Mouse (Mus musculus): ENCODE data around the gene Osbpl5. TPM values are rescaled to one million over a fixed set of nuclear protein-coding genes. Genes with fewer than 3 reads are reported as not detected.
A peak's percentile ranks its signal among the peaks of the same experiment; 100 is the strongest.

The Osbpl5 gene
- polyA plus RNA-seq, 1 experiment, result 75.0 TPM

DNA sequence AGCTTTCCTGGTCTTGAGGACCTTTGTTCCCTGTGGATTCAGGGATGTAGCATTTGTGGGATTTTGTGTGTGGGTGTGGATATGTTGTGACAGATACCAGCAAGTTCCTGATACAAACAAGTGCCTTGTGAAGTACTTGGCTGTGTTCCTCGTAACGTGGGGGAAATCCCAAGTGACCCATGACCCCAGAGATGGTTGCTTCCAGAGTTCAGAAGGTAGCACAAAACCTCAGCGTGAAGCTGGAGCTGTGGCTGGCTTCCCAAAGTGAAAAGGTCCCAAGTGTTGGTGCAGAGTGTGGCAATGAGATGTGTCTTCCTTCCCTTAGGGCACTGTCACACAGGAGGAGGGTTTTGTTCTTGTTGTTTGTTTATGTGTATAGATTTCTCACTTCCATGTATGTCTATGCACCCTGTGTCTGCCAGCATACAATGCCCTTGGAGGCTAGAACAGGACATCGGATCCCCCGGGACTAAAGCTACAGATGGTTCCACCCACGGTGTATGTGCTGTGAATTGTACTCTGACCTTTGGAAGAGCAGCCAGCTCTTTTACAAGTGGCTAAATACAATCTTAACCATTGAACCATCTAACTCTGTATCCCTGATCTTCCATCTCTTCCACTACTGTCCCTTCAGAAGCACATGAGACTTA lies 35.7 kb upstream of the Osbpl5 start:
- no peaks in the 10 kb centered on the region for H3K27me3 ChIP-seq (replicated peaks; ENCODE audit: control insufficient read depth, insufficient read depth, low read length)
- no peak for TF ChIP-seq POLR2A (IDR thresholded peaks at IDR 0.05; ENCODE audit: low read depth, low read length)
- TF ChIP-seq CTCF (conservative IDR thresholded peaks at IDR 0.05; ENCODE audit: insufficient read depth, insufficient read length, low read depth, low read length), result no peak

DNA sequence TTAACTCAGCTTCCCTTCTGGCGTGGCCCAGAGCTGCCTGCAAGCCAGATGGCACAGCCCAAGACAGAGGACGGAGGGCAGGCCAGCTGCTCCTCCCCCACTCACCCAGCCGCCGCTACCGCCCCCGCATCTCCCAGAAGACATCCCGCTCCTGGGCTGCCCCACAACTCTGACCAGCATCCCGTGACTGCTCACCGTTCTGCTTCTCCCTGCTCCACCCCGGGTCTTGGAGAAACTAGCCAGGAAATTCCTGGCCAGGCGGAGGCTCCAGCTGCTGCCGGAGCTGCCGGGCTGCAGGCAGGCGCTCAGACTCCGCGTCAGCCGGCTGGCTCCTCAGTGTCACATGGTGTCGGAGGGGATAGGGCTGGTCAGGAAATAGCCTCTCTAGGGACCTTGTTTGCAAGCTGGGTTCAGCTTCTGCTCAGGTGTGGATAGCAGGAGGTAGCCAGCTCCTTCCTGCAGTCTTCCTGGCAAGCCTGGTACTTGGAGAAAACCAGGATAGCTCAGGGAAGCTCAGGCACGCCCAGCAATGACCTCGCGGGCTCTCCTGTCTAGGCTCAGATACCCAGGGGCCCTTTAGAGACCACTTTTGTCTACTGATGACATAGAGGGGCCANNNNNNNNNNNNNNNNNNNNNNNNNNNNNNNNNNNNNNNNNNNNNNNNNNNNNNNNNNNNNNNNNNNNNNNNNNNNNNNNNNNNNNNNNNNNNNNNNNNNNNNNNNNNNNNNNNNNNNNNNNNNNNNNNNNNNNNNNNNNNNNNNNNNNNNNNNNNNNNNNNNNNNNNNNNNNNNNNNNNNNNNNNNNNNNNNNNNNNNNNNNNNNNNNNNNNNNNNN lies 27.4 kb upstream of the Osbpl5 start, which contains the start of gene Mrgpre:
TSS of gene Mrgpre (minus strand) at position 505 of the 834 bp plus-strand sequence.
- 4% methylated on average over 21 of the region's 21 CpGs for WGBS
- peak within 1 kb of the TSS; percentile 31 for H3K4me3 ChIP-seq (ENCODE audit: insufficient read depth, low read depth, low read length)
- no peak for TF ChIP-seq POLR2A (IDR thresholded peaks at IDR 0.05; ENCODE audit: low read depth, low read length)
- TF ChIP-seq CTCF (conservative IDR thresholded peaks at IDR 0.05; ENCODE audit: insufficient read depth, insufficient read length, low read depth, low read length), result no peak

More for the DNA sequence above, 35.7 kb upstream of the Osbpl5 start:
- 45% methylated on average over 6 of the region's 6 CpGs for WGBS
- Histone ChIP-seq H3K36me3 (ENCODE audit: control insufficient read depth, insufficient read depth, low read length) (no peaks in the 10 kb centered on the region), H3K27ac (ENCODE audit: insufficient read depth, low read depth, low read length) (peak overlapping the region; percentile 71), H3K4me1 (ENCODE audit: control insufficient read depth, insufficient read depth, low read length) (peaks cover 8% of the 10 kb centered on the region), H3K4me3 (ENCODE audit: insufficient read depth, low read depth, low read length) (no peak overlapping the region)
- peak; percentile 73 for DNase-seq

GRCm38 (mm10) chr7:143783378-143783995 lies 26.7 kb upstream of the Osbpl5 start:
- H3K27me3 ChIP-seq (replicated peaks; ENCODE audit: control insufficient read depth, insufficient read depth, low read length), result no peaks in the 10 kb centered on the region
- peaks cover 14% of the 10 kb centered on the region for H3K4me1 ChIP-seq (ENCODE audit: control insufficient read depth, insufficient read depth, low read length)
- DNase-seq, result peak; percentile 27
- H3K4me3 ChIP-seq (ENCODE audit: insufficient read depth, low read depth, low read length), result peak overlapping the region; percentile 31
- 39% methylated on average over 6 of the region's 6 CpGs for WGBS
- TF ChIP-seq CTCF (conservative IDR thresholded peaks at IDR 0.05; ENCODE audit: insufficient read depth, insufficient read length, low read depth, low read length) (no peak), POLR2A (IDR thresholded peaks at IDR 0.05; ENCODE audit: low read depth, low read length) (no peak)
- peak overlapping the region; percentile 34 for H3K27ac ChIP-seq (ENCODE audit: insufficient read depth, low read depth, low read length)
- H3K36me3 ChIP-seq (ENCODE audit: control insufficient read depth, insufficient read depth, low read length), result no peaks in the 10 kb centered on the region

More for the DNA sequence above, 27.4 kb upstream of the Osbpl5 start, which contains the start of gene Mrgpre:
- peak; percentile 92 for DNase-seq
- Histone ChIP-seq H3K27me3 (replicated peaks; ENCODE audit: control insufficient read depth, insufficient read depth, low read length) (no peaks in the 10 kb centered on the region), H3K27ac (ENCODE audit: insufficient read depth, low read depth, low read length) (peak within 1 kb of the TSS; percentile 34), H3K36me3 (ENCODE audit: control insufficient read depth, insufficient read depth, low read length) (no peaks in the 10 kb centered on the region), H3K4me1 (ENCODE audit: control insufficient read depth, insufficient read depth, low read length) (peaks cover 14% of the 10 kb centered on the region)

DNA sequence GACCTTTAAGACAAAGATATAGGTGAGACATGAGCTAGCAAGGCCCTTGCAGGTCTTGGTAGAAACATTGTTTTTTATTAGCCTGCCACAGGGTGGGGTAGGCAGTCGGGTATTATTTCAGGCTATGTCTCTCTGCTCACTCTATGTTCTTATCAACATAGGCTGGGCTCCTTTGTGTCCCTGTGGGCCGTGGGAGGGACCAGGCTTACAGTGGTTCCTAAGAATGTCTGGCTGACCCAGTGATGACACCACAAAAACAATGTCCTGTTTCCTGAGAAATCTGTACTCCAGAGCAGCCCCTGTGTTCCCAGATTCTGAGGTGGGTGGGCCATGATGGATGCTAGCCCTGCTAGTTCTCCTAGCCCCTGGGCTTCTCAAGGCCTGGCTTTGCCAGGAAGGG lies 20.6 kb upstream of the Osbpl5 start:
- Histone ChIP-seq H3K4me3 (ENCODE audit: insufficient read depth, low read depth, low read length) (no peak overlapping the region), H3K27ac (ENCODE audit: insufficient read depth, low read depth, low read length) (peak overlapping the region; percentile 61; the same call in 1 of the 2 replicates), H3K4me1 (ENCODE audit: control insufficient read depth, insufficient read depth, low read length) (no peaks in the 10 kb centered on the region; the same call in 1 of the 2 replicates), H3K27me3 (replicated peaks; ENCODE audit: control insufficient read depth, insufficient read depth, low read length) (no peaks in the 10 kb centered on the region), H3K36me3 (ENCODE audit: control insufficient read depth, insufficient read depth, low read length) (no peaks in the 10 kb centered on the region)
- WGBS, result 54% methylated on average over 2 of the region's 2 CpGs
- TF ChIP-seq POLR2A (IDR thresholded peaks at IDR 0.05; ENCODE audit: low read depth, low read length) (no peak), CTCF (conservative IDR thresholded peaks at IDR 0.05; ENCODE audit: insufficient read depth, insufficient read length, low read depth, low read length) (no peak)
- DNase-seq, result peak; percentile 75

GRCm38 (mm10) chr7:143776137-143776536 lies 19.4 kb upstream of the Osbpl5 start:
- H3K27ac ChIP-seq (ENCODE audit: insufficient read depth, low read depth, low read length), result no peak overlapping the region
- peak; percentile 34 for DNase-seq
- H3K27me3 ChIP-seq (replicated peaks; ENCODE audit: control insufficient read depth, insufficient read depth, low read length), result no peaks in the 10 kb centered on the region
- no peak overlapping the region for H3K4me3 ChIP-seq (ENCODE audit: insufficient read depth, low read depth, low read length)
- no peaks in the 10 kb centered on the region; the same call in 1 of the 2 replicates for H3K4me1 ChIP-seq (ENCODE audit: control insufficient read depth, insufficient read depth, low read length)
- TF ChIP-seq POLR2A (IDR thresholded peaks at IDR 0.05; ENCODE audit: low read depth, low read length) (no peak), CTCF (conservative IDR thresholded peaks at IDR 0.05; ENCODE audit: insufficient read depth, insufficient read length, low read depth, low read length) (no peak)
- 52% methylated on average over 3 of the region's 3 CpGs for WGBS
- no peaks in the 10 kb centered on the region for H3K36me3 ChIP-seq (ENCODE audit: control insufficient read depth, insufficient read depth, low read length)

DNA sequence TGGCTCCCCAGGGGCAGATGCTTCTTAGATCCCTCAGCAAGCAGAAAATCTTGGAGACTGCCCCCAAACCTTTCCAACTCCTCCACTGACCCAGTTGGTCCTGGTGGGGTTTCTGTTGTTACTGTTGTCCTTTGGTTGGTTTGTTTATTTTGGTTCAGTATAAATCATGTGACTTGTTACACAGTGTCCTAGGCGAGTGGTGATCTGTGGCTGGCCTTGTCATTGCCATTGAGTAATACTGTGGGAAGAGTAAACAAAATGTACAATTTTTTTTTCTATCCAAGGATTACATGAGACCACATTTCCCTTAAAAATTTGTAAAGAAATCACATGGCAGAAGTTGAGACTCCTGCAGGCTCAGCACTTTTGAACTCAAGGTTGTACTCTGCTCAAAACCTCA lies 12.7 kb upstream of the Osbpl5 start:
- TF ChIP-seq CTCF (conservative IDR thresholded peaks at IDR 0.05; ENCODE audit: insufficient read depth, insufficient read length, low read depth, low read length) (no peak), POLR2A (IDR thresholded peaks at IDR 0.05; ENCODE audit: low read depth, low read length) (no peak)
- peak; percentile 25 for DNase-seq
- H3K4me1 ChIP-seq (ENCODE audit: control insufficient read depth, insufficient read depth, low read length), result no peaks in the 10 kb centered on the region
- no peak overlapping the region for H3K4me3 ChIP-seq (ENCODE audit: insufficient read depth, low read depth, low read length)
- no peaks in the 10 kb centered on the region for H3K27me3 ChIP-seq (replicated peaks; ENCODE audit: control insufficient read depth, insufficient read depth, low read length)
- no peak overlapping the region for H3K27ac ChIP-seq (ENCODE audit: insufficient read depth, low read depth, low read length)
- H3K36me3 ChIP-seq (ENCODE audit: control insufficient read depth, insufficient read depth, low read length), result no peaks in the 10 kb centered on the region
- 43% methylated on average over 1 of the region's 1 CpGs for WGBS

Data from kidney, adult 2 months (tissue).